Mouse (Mus musculus) embryonic facial prominence, embryonic 11.5 days (tissue): Measurements from ENCODE around the gene Sys1. TPM values are rescaled to one million over a fixed set of nuclear protein-coding genes. Genes with fewer than 3 reads are reported as not detected.

ENCODE experiments used
- ATAC-seq: fragments of 200-750 bp; cut with Nextera tagmentation; replicated peaks from 2 replicates; pipeline ENCODE4 v1.8.0; 2017; ENCODE audit warnings: low read depth; ENCODE audit not compliant: insufficient number of reproducible peaks, low FRiP score, low TSS enrichment
- DNase-seq: peaks from one replicate; pipeline ENCODE4 v3.0.0-alpha.2; 2015; ENCODE audit warnings: low spot score
- H3K27ac ChIP-seq: fragments of 300-500 bp; sonication (generic); replicated peaks from 2 replicates; pipeline ENCODE4 v1.5.1; 2014; ENCODE audit warnings: mild to moderate bottlenecking, low read depth, low read length, control low read depth
- H3K27me3 ChIP-seq: fragments of 300-500 bp; sonication (generic); 2 replicates; pipeline ENCODE4 v1.6.1; 2014; ENCODE audit warnings: mild to moderate bottlenecking, low read length, moderate library complexity, mixed read lengths; ENCODE audit not compliant: control insufficient read depth, insufficient read depth
- H3K36me3 ChIP-seq: fragments of 300-500 bp; sonication (generic); replicated peaks from 2 replicates; pipeline ENCODE4 v1.6.1; 2014; ENCODE audit warnings: low read depth, mild to moderate bottlenecking, low read length, moderate library complexity, mixed read lengths; ENCODE audit not compliant: control insufficient read depth, insufficient read depth
- H3K4me1 ChIP-seq: fragments of 300-500 bp; sonication (generic); 2 replicates; pipeline ENCODE4 v1.6.1; 2014; ENCODE audit warnings: low read length, mixed read lengths; ENCODE audit not compliant: control insufficient read depth, insufficient read depth
- H3K4me2 ChIP-seq: fragments of 300-500 bp; sonication (generic); 2 replicates; pipeline ENCODE4 v1.6.1; 2014; ENCODE audit warnings: low read depth, mild to moderate bottlenecking, control low read depth, low read length, moderate library complexity
- H3K4me3 ChIP-seq: fragments of 300-500 bp; sonication (generic); 2 replicates; pipeline ENCODE4 v1.5.1; 2014; ENCODE audit warnings: low read depth, low read length, control low read depth
- H3K9ac ChIP-seq: fragments of 300-500 bp; sonication (generic); replicated peaks from 2 replicates; pipeline ENCODE4 v1.6.1; 2014; ENCODE audit warnings: mild to moderate bottlenecking, control low read depth, low read length
- H3K9me3 ChIP-seq: fragments of 300-500 bp; sonication (generic); replicated peaks from 2 replicates; pipeline ENCODE4 v1.6.1; 2016; ENCODE audit warnings: mild to moderate bottlenecking, low read length, inconsistent platforms, mixed read lengths; ENCODE audit not compliant: control insufficient read depth
- WGBS: fragments of 180-500 bp; shearing (Covaris S2); extraction: QIAGEN DNeasy Blood & Tissue Kit; methylation state at CpG from one replicate; pipeline ENCODE4 v1.1.7; 2014; 5-methylcytosine and 5-hydroxymethylcytosine counted together
- polyA plus RNA-seq: library from polyadenylated mRNA; unstranded; fragments of >200 nt; fragmentation: Nextera tagmentation; extraction: Ambion mirVana; gene quantifications from 2 replicates; pipeline ENCODE4 v1.2.1, GENCODE M21; 2014

Gene Sys1
- polyA plus RNA-seq, 1 experiment from 2014 or later, result 53.3 TPM

- H3K4me3 ChIP-seq, result peak overlapping the region; percentile 55
- peak overlapping the region; percentile 70 for H3K9ac ChIP-seq
- DNase-seq, result no peak
- H3K4me1 ChIP-seq, result no peaks in the 10 kb centered on the region; the same call in 1 of the 2 replicates
- peak; percentile 69 for ATAC-seq
- no peaks in the 10 kb centered on the region for H3K36me3 ChIP-seq
- 4% methylated on average over 29 of the region's 29 CpGs for WGBS
- peak overlapping the region; percentile 84 for H3K4me2 ChIP-seq
- no peaks in the 10 kb centered on the region for H3K9me3 ChIP-seq
- H3K27ac ChIP-seq, result no peak overlapping the region
- H3K27me3 ChIP-seq, result no peaks in the 10 kb centered on the region
Observed at GRCm38 (mm10) chr2:164442315-164443050, 14.3 kb upstream of the Sys1 start.

DNA sequence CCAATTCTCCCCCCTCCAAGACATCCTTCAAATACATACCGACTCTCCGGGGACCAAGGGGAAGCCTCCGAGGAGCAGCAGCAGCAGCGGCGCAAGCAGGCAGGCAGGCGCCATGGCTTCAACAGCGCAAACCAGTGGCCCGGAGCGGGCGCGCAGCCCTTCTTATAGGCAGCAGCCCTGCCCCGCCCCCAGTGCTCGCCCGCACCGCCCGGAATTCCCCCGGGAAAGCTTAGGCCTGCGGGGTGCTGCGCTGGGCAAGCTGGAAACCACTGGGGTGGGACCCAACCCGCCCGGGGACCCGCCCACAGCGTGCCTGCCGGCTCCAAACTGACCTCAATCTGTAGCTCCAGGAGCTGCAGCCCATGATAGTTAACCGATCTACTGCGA lies 13.7 kb upstream of the Sys1 start:
- Histone ChIP-seq H3K4me1 (no peaks in the 10 kb centered on the region; the same call in 1 of the 2 replicates), H3K27me3 (no peaks in the 10 kb centered on the region), H3K9me3 (no peaks in the 10 kb centered on the region), H3K9ac (peak overlapping the region; percentile 70), H3K4me3 (peak overlapping the region; percentile 55), H3K27ac (no peak overlapping the region), H3K4me2 (peak overlapping the region; percentile 84), H3K36me3 (no peaks in the 10 kb centered on the region)
- peak; percentile 84 for ATAC-seq
- DNase-seq, result peak; percentile 84
- WGBS, result under 1% methylated on average over 26 of the region's 26 CpGs

DNA sequence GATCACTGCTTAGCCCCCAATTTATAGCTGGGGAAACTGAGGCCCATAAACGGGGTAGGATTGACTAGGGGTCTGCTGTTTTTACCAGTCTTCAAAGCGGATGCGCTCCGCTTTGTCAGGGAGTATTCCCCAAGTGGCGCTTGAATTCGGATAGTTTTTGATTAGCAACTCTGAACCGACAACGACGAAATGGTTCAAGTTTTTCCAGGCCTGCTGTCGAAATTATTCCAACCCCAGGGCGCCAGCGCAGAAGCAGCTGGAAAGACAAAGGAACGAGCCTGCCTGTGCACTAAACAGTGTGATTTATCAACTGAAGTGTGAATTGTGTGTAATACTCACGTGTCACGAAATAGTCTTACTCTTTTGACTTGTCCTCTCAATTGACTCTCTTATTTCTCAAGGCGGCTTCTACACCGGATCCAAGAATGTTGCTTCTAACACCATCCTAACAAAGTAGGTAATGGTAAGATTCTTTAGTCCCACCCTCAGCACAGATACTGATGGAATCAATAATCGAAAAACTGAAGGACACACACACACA lies 13.2 kb upstream of the Sys1 start, which contains the start of gene Sdc4:
Gene Sdc4 (minus strand): TSS at position 428 of the 541 bp plus-strand sequence.
- Histone ChIP-seq H3K27ac (no peak within 1 kb of the TSS), H3K9ac (peak within 1 kb of the TSS; percentile 70), H3K4me1 (no peaks in the 10 kb centered on the region; the same call in 1 of the 2 replicates), H3K27me3 (no peaks in the 10 kb centered on the region), H3K36me3 (no peaks in the 10 kb centered on the region), H3K9me3 (no peaks in the 10 kb centered on the region), H3K4me2 (peak within 1 kb of the TSS; percentile 84), H3K4me3 (peak within 1 kb of the TSS; percentile 55)
- no peak for DNase-seq
- 6% methylated on average over 18 of the region's 18 CpGs for WGBS
- no peak; the same call in 1 of the 2 replicates for ATAC-seq

- ATAC-seq (no peak), DNase-seq (no peak)
- Histone ChIP-seq H3K4me3 (no peak overlapping the region), H3K36me3 (no peaks in the 10 kb centered on the region), H3K9ac (no peak overlapping the region), H3K9me3 (no peaks in the 10 kb centered on the region), H3K27ac (no peak overlapping the region), H3K4me2 (no peak overlapping the region), H3K27me3 (no peaks in the 10 kb centered on the region), H3K4me1 (no peaks in the 10 kb centered on the region; the same call in 1 of the 2 replicates)
- 80% methylated on average over 2 of the region's 2 CpGs for WGBS
Observed at GRCm38 (mm10) chr2:164444701-164445100, 12.1 kb upstream of the Sys1 start.

- ATAC-seq (no peak), DNase-seq (no peak)
- Histone ChIP-seq H3K4me2 (no peak overlapping the region), H3K9me3 (no peaks in the 10 kb centered on the region), H3K27ac (no peak overlapping the region), H3K4me1 (no peaks in the 10 kb centered on the region; the same call in 1 of the 2 replicates), H3K27me3 (no peaks in the 10 kb centered on the region), H3K9ac (no peak overlapping the region), H3K4me3 (no peak overlapping the region), H3K36me3 (no peaks in the 10 kb centered on the region)
- WGBS, result 85% methylated on average over 3 of the region's 3 CpGs
Observed at GRCm38 (mm10) chr2:164445399-164446085, 11.2 kb upstream of the Sys1 start.

- H3K4me2 ChIP-seq, result no peak overlapping the region
- H3K4me1 ChIP-seq, result no peaks in the 10 kb centered on the region; the same call in 1 of the 2 replicates
- DNase-seq (no peak), ATAC-seq (no peak)
- H3K36me3 ChIP-seq, result no peaks in the 10 kb centered on the region
- no peaks in the 10 kb centered on the region for H3K27me3 ChIP-seq
- no peak overlapping the region for H3K27ac ChIP-seq
- H3K9ac ChIP-seq, result no peak overlapping the region
- WGBS, result 78% methylated on average over 3 of the region's 3 CpGs
- H3K9me3 ChIP-seq, result no peaks in the 10 kb centered on the region
- no peak overlapping the region for H3K4me3 ChIP-seq
Observed at GRCm38 (mm10) chr2:164446086-164446469, 10.7 kb upstream of the Sys1 start.

- Histone ChIP-seq H3K27me3 (no peaks in the 10 kb centered on the region), H3K27ac (no peak overlapping the region), H3K9me3 (no peaks in the 10 kb centered on the region), H3K4me2 (no peak overlapping the region), H3K36me3 (no peaks in the 10 kb centered on the region), H3K9ac (no peak overlapping the region), H3K4me3 (no peak overlapping the region), H3K4me1 (no peaks in the 10 kb centered on the region)
- 82% methylated on average over 1 of the region's 1 CpGs for WGBS
- ATAC-seq, result no peak
- DNase-seq, result no peak
Observed at GRCm38 (mm10) chr2:164448140-164448539, 8.6 kb upstream of the Sys1 start.

GRCm38 (mm10) chr2:164448921-164449320 lies 7.8 kb upstream of the Sys1 start:
- no peaks in the 10 kb centered on the region for H3K36me3 ChIP-seq
- no peak overlapping the region for H3K27ac ChIP-seq
- ATAC-seq (no peak), DNase-seq (no peak)
- H3K4me3 ChIP-seq, result no peak overlapping the region
- no peaks in the 10 kb centered on the region for H3K27me3 ChIP-seq
- no peaks in the 10 kb centered on the region for H3K9me3 ChIP-seq
- 82% methylated on average over 5 of the region's 5 CpGs for WGBS
- H3K4me2 ChIP-seq, result no peak overlapping the region
- H3K9ac ChIP-seq, result no peak overlapping the region
- no peaks in the 10 kb centered on the region for H3K4me1 ChIP-seq
